Mouse (Mus musculus) bone marrow macrophage, adult 2 months (primary cell): Measurements from ENCODE around the gene Tnfrsf26.

Experiments
- CTCF ChIP-seq: IDR thresholded peaks from 2 replicates; pipeline ENCODE4 v1.5.1; 2012; ENCODE audit warnings: low read depth, mild to moderate bottlenecking, low read length, moderate library complexity
- POLR2A ChIP-seq: IDR thresholded peaks from 2 replicates; pipeline ENCODE4 v1.6.1; 2012; ENCODE audit warnings: mild to moderate bottlenecking, low read depth, low read length, borderline replicate concordance

- TF ChIP-seq POLR2A = no peak
- TF ChIP-seq CTCF = no peak
Measured at GRCm38 (mm10) chr7:143625151-143625550, 3.4 kb downstream of the Tnfrsf26 start.
